In the genomic region with DNA sequence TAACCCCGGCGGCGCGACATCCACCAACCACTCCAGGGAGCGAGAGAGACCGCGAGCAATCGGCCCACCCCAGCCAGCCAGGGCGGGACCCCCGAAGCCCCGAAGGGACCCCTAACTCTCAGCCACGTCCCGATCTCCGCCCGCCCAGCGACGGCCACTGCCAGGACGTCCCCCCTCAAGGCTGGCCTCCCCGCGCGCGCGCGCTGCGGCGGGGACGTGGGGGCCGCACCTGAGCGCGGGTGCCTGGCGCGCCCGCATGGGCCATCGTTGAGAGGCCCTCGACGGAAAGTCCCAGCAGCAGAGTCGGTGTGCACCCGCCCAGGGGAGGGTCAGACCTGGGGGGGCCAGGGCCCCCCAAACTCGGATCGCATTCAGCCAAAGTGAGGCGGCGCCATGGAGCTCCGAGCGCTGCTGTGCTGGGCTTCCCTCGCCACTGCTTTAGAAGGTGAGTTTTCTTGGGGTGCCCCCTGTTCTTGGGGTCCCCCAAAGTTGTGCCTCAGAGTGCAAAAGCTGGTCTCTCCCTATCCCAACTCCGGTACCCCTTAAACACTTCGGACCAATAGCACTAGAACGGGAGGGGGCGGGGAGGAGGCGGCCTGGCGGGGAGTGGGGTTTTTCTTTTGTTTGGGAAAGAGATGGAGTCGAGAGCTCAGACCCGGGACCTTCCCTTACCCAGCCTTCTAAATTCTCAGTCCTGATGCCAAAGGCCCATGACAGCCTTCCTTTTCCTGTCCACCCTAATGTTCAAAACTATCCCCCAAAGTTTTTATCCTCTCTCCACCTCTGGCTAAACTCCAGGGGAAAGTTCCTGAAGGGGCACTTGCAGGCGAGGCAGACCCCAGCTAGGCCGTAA, we compare ENCODE assay signal across 8 mouse cellular contexts. TPM values are rescaled to one million over a fixed set of nuclear protein-coding genes. Genes with fewer than 3 reads are reported as not detected.
A peak's percentile ranks its signal among the peaks of the same experiment; 100 is the strongest.
DNase-seq lines count a peak whose midpoint lies in the region; ATAC-seq and TF ChIP-seq lines count a peak whose summit lies in the region.

No protein-coding gene starts in this region.

- WGBS in kidney, postnatal 0 days = under 1% methylated on average over 55 of the region's 55 CpGs
- WGBS in hindbrain, embryonic 16.5 days = under 1% methylated on average over 55 of the region's 55 CpGs
- under 1% methylated on average over 50 of the region's 55 CpGs for WGBS in neural tube, embryonic 11.5 days

- TF ChIP-seq CTCF in kidney, postnatal 0 days (IDR thresholded peaks at IDR 0.05; ENCODE audit: low read depth) = no peak

- peaks cover 18% of the 10 kb centered on the region for H3K36me3 ChIP-seq in kidney, postnatal 0 days (ENCODE audit: insufficient read depth, low read length)
- H3K36me3 ChIP-seq in hindbrain, embryonic 16.5 days (ENCODE audit: control insufficient read depth, insufficient read depth, low read length) = no peaks in the 10 kb centered on the region
- peaks cover 10% of the 10 kb centered on the region for H3K36me3 ChIP-seq in neural tube, embryonic 11.5 days (ENCODE audit: control insufficient read depth, insufficient read depth, low read length)

- peak overlapping the region; percentile 90 for H3K4me3 ChIP-seq in kidney, postnatal 0 days (replicated peaks; ENCODE audit: low read depth, low read length)
- H3K4me3 ChIP-seq in hindbrain, embryonic 16.5 days (ENCODE audit: low read length) = peak overlapping the region; percentile 59
- peak overlapping the region; percentile 85 for H3K4me3 ChIP-seq in neural tube, embryonic 11.5 days (ENCODE audit: low read depth, low read length)

- no peaks in the 10 kb centered on the region for H3K9me3 ChIP-seq in kidney, postnatal 0 days (replicated peaks; ENCODE audit: low read length)
- H3K9me3 ChIP-seq in hindbrain, embryonic 16.5 days (ENCODE audit: control insufficient read depth, low read length) = no peaks in the 10 kb centered on the region
- no peaks in the 10 kb centered on the region for H3K9me3 ChIP-seq in neural tube, embryonic 11.5 days (ENCODE audit: control insufficient read depth, low read length)

- peak overlapping the region; percentile 98 for H3K27ac ChIP-seq in kidney, postnatal 0 days
- H3K27ac ChIP-seq in hindbrain, embryonic 16.5 days (ENCODE audit: low read depth, low read length) = peak overlapping the region; percentile 78
- peak overlapping the region; percentile 78 for H3K27ac ChIP-seq in neural tube, embryonic 11.5 days (ENCODE audit: low read depth, low read length)

- peak overlapping the region; percentile 92 for H3K9ac ChIP-seq in kidney, postnatal 0 days (ENCODE audit: low read depth, low read length)
- peak overlapping the region; percentile 69 for H3K9ac ChIP-seq in hindbrain, embryonic 16.5 days (ENCODE audit: low read depth, low read length)
- peak overlapping the region; percentile 94 for H3K9ac ChIP-seq in neural tube, embryonic 11.5 days (ENCODE audit: low read length)

- H3K4me1 ChIP-seq in kidney, postnatal 0 days (replicated peaks; ENCODE audit: insufficient read depth, low read length) = peaks cover 33% of the 10 kb centered on the region
- H3K4me1 ChIP-seq in hindbrain, embryonic 16.5 days (ENCODE audit: control insufficient read depth, insufficient read depth, low read depth, low read length) = peaks cover 18% of the 10 kb centered on the region
- peaks cover 26% of the 10 kb centered on the region for H3K4me1 ChIP-seq in neural tube, embryonic 11.5 days (ENCODE audit: control insufficient read depth, insufficient read depth, low read length)

- peak; percentile 38 for ATAC-seq in kidney, postnatal 0 days (replicated peaks; ENCODE audit: low FRiP score, low read depth)
- peak; percentile 83 for ATAC-seq in hindbrain, embryonic 16.5 days
- ATAC-seq in neural tube, embryonic 11.5 days (ENCODE audit: insufficient read depth, low FRiP score, low TSS enrichment) = peak; percentile 49; the same call in 1 of the 2 replicates
- no peak for ATAC-seq in frontal cortex, adult (ENCODE audit: low TSS enrichment)

- no peaks in the 10 kb centered on the region for H3K27me3 ChIP-seq in kidney, postnatal 0 days (ENCODE audit: insufficient read depth, low read length)
- H3K27me3 ChIP-seq in hindbrain, embryonic 16.5 days (replicated peaks; ENCODE audit: control insufficient read depth, insufficient read depth, low read length) = peaks cover 5% of the 10 kb centered on the region; the same call in 1 of the 2 replicates
- H3K27me3 ChIP-seq in neural tube, embryonic 11.5 days (ENCODE audit: control insufficient read depth, insufficient read depth, low read length) = no peaks in the 10 kb centered on the region

- peak overlapping the region; percentile 76 for H3K4me2 ChIP-seq in kidney, postnatal 0 days (ENCODE audit: low read length)
- peak overlapping the region; percentile 81 for H3K4me2 ChIP-seq in hindbrain, embryonic 16.5 days (ENCODE audit: low read length)
- peak overlapping the region; percentile 92 for H3K4me2 ChIP-seq in neural tube, embryonic 11.5 days (ENCODE audit: low read depth)

- peak; percentile 24 for DNase-seq in kidney, postnatal 0 days (ENCODE audit: low spot score)
- DNase-seq in kidney, postnatal 10 days = no peak
- DNase-seq in embryo, embryonic 11 days = peak; percentile 54
- DNase-seq in neural tube, embryonic 11.5 days (ENCODE audit: low spot score) = peak; percentile 45
- no peak for DNase-seq in spleen, adult 18-20 months
- no peak for DNase-seq in kidney, postnatal 25 days

RNA-seq across cellular contexts. Expression of gene Ephb4, which starts 0.5 kb away (rescaled TPM):
- polyA plus RNA-seq in kidney, postnatal 0 days (2015; fragmentation: Nextera tagmentation; extraction: Ambion mirVana) = 38.1 and 40.5 TPM in 2 replicates
- polyA plus RNA-seq in hindbrain, embryonic 16.5 days (2015; fragmentation: Nextera tagmentation; extraction: Ambion mirVana) = 5.8 and 9.2 TPM in 2 replicates
- 33.5 and 33.6 TPM in 2 replicates for polyA plus RNA-seq in neural tube, embryonic 11.5 days (2014; fragmentation: Nextera tagmentation; extraction: Ambion mirVana)

RNA-seq across cellular contexts. Expression of gene Slc12a9, which starts 17.0 kb away (rescaled TPM):
- polyA plus RNA-seq in kidney, postnatal 0 days (2015; fragmentation: Nextera tagmentation; extraction: Ambion mirVana) = 11.8 and 12.0 TPM in 2 replicates
- 24.5 and 26.7 TPM in 2 replicates for polyA plus RNA-seq in hindbrain, embryonic 16.5 days (2015; fragmentation: Nextera tagmentation; extraction: Ambion mirVana)
- polyA plus RNA-seq in neural tube, embryonic 11.5 days (2014; fragmentation: Nextera tagmentation; extraction: Ambion mirVana) = 7.9 and 9.0 TPM in 2 replicates

RNA-seq across cellular contexts. Expression of gene Trip6, which starts 36.2 kb away (rescaled TPM):
- polyA plus RNA-seq in kidney, postnatal 0 days (2015; fragmentation: Nextera tagmentation; extraction: Ambion mirVana) = 74.8 and 75.6 TPM in 2 replicates
- 13.2 and 17.3 TPM in 2 replicates for polyA plus RNA-seq in hindbrain, embryonic 16.5 days (2015; fragmentation: Nextera tagmentation; extraction: Ambion mirVana)
- polyA plus RNA-seq in neural tube, embryonic 11.5 days (2014; fragmentation: Nextera tagmentation; extraction: Ambion mirVana) = 38.1 and 40.3 TPM in 2 replicates

RNA-seq across cellular contexts. Expression of gene Srrt, which starts 43.0 kb away (rescaled TPM):
- 68.0 and 77.7 TPM in 2 replicates for polyA plus RNA-seq in kidney, postnatal 0 days (2015; fragmentation: Nextera tagmentation; extraction: Ambion mirVana)
- 88.1 and 100 TPM in 2 replicates for polyA plus RNA-seq in hindbrain, embryonic 16.5 days (2015; fragmentation: Nextera tagmentation; extraction: Ambion mirVana)
- 151 and 166 TPM in 2 replicates for polyA plus RNA-seq in neural tube, embryonic 11.5 days (2014; fragmentation: Nextera tagmentation; extraction: Ambion mirVana)

RNA-seq across cellular contexts. Expression of gene Ufsp1, which starts 56.0 kb away (rescaled TPM):
- polyA plus RNA-seq in kidney, postnatal 0 days (2015; fragmentation: Nextera tagmentation; extraction: Ambion mirVana) = 11.4 and 12.8 TPM in 2 replicates
- 25.5 and 29.6 TPM in 2 replicates for polyA plus RNA-seq in hindbrain, embryonic 16.5 days (2015; fragmentation: Nextera tagmentation; extraction: Ambion mirVana)
- 9.3 and 10.9 TPM in 2 replicates for polyA plus RNA-seq in neural tube, embryonic 11.5 days (2014; fragmentation: Nextera tagmentation; extraction: Ambion mirVana)

Comparison
In these comparisons a context has a peak if more than half of its experiments do, and no peak if none do; other contexts are left out.
1. DNase-seq: peak in kidney, postnatal 0 days (single experiment), embryo, embryonic 11 days (single experiment) and neural tube, embryonic 11.5 days (single experiment); none in kidney, postnatal 10 days (single experiment), spleen, adult 18-20 months (0 of 2) and kidney, postnatal 25 days (0 of 2).
2. Peak in every context shown above with its lines, with median percentiles within 50 percentile points of each other: H3K27ac ChIP-seq, H3K4me2 ChIP-seq, H3K4me3 ChIP-seq and H3K9ac ChIP-seq.